8 mouse cellular contexts compared by ENCODE assay signal in genomic region chr6:124919695-124920317, GRCm38 (mm10). TPM values are rescaled to one million over a fixed set of nuclear protein-coding genes. Genes with fewer than 3 reads are reported as not detected.
DNase-seq lines count a peak whose midpoint lies in the region; ATAC-seq and TF ChIP-seq lines count a peak whose summit lies in the region.

Gene Ptms (minus strand): TSS chr6:124920103.

- peak within 1 kb of the TSS; percentile 97 for H3K4me2 ChIP-seq in forebrain, embryonic 15.5 days (replicated peaks)
- peak within 1 kb of the TSS; percentile 10; the same call in 1 of the 2 replicates for H3K4me2 ChIP-seq in liver, embryonic 16.5 days (ENCODE audit: low read depth, low read length)
- H3K4me2 ChIP-seq in neural tube, embryonic 13.5 days = peak within 1 kb of the TSS; percentile 98

- H3K4me3 ChIP-seq in E14TG2a.4 (replicated peaks; ENCODE audit: low read length) = peak within 1 kb of the TSS; percentile 88
- peak within 1 kb of the TSS; percentile 94 for H3K4me3 ChIP-seq in forebrain, embryonic 15.5 days
- peak within 1 kb of the TSS; percentile 12; the same call in 1 of the 2 replicates for H3K4me3 ChIP-seq in liver, embryonic 16.5 days (ENCODE audit: low read depth, low read length)
- peak within 1 kb of the TSS; percentile 81 for H3K4me3 ChIP-seq in neural tube, embryonic 13.5 days

- TF ChIP-seq CTCF in E14TG2a.4 (conservative IDR thresholded peaks at IDR 0.05; ENCODE audit: low read length) = no peak

- H3K9ac ChIP-seq in forebrain, embryonic 15.5 days (replicated peaks) = peak within 1 kb of the TSS; percentile 34
- no peak within 1 kb of the TSS for H3K9ac ChIP-seq in liver, embryonic 16.5 days (ENCODE audit: low read depth, low read length)
- H3K9ac ChIP-seq in neural tube, embryonic 13.5 days = peak within 1 kb of the TSS; percentile 100

- peak within 1 kb of the TSS; percentile 100 for H3K27ac ChIP-seq in forebrain, embryonic 15.5 days (replicated peaks)
- peak within 1 kb of the TSS; percentile 20; the same call in 1 of the 2 replicates for H3K27ac ChIP-seq in liver, embryonic 16.5 days (ENCODE audit: low read length)
- peak within 1 kb of the TSS; percentile 100 for H3K27ac ChIP-seq in neural tube, embryonic 13.5 days (replicated peaks)

- H3K27me3 ChIP-seq in E14TG2a.4 (ENCODE audit: insufficient read depth, low read length) = no peaks in the 10 kb centered on the region
- H3K27me3 ChIP-seq in forebrain, embryonic 15.5 days = no peaks in the 10 kb centered on the region
- peaks cover 61% of the 10 kb centered on the region for H3K27me3 ChIP-seq in liver, embryonic 16.5 days (ENCODE audit: control insufficient read depth, insufficient read depth, low read depth, low read length)
- H3K27me3 ChIP-seq in neural tube, embryonic 13.5 days = no peaks in the 10 kb centered on the region

- peaks cover 12% of the 10 kb centered on the region for H3K36me3 ChIP-seq in E14TG2a.4 (ENCODE audit: insufficient read depth, low read length)
- peaks cover 2% of the 10 kb centered on the region; the same call in 1 of the 2 replicates for H3K36me3 ChIP-seq in forebrain, embryonic 15.5 days
- no peaks in the 10 kb centered on the region for H3K36me3 ChIP-seq in liver, embryonic 16.5 days (ENCODE audit: control insufficient read depth, insufficient read depth)
- H3K36me3 ChIP-seq in neural tube, embryonic 13.5 days = peaks cover 2% of the 10 kb centered on the region

- intact Hi-C loops in heart, postnatal 14 days (cut with DNase I) = loop anchor here (5.0 kb wide), 1 partner anchor 117 kb away; the partner anchor contains the start of gene Ing4

- peak; percentile 98 for DNase-seq in cerebellum, adult 11 months
- peak; percentile 92 to 94 for DNase-seq in heart, postnatal 14 days
- no peak for DNase-seq in large intestine, adult 2 months (ENCODE audit: low read depth, low spot score)
- DNase-seq in thymus, postnatal 0 days (ENCODE audit: low spot score) = peak; percentile 77

- WGBS in forebrain, embryonic 15.5 days = under 1% methylated on average over 13 of the region's 13 CpGs
- 4% methylated on average over 13 of the region's 13 CpGs for WGBS in large intestine, adult 2 months
- 14% methylated on average over 13 of the region's 13 CpGs for WGBS in liver, embryonic 16.5 days (ENCODE audit: insufficient replicate concordance)
- 3% methylated on average over 13 of the region's 13 CpGs for WGBS in neural tube, embryonic 13.5 days

- no peaks in the 10 kb centered on the region for H3K9me3 ChIP-seq in E14TG2a.4 (ENCODE audit: low read length)
- no peaks in the 10 kb centered on the region for H3K9me3 ChIP-seq in forebrain, embryonic 15.5 days
- no peaks in the 10 kb centered on the region for H3K9me3 ChIP-seq in liver, embryonic 16.5 days (replicated peaks; ENCODE audit: control insufficient read depth, low read length)
- H3K9me3 ChIP-seq in neural tube, embryonic 13.5 days = no peaks in the 10 kb centered on the region

- peak; percentile 86 for ATAC-seq in forebrain, embryonic 15.5 days (replicated peaks)
- peak; percentile 65 for ATAC-seq in liver, embryonic 16.5 days (ENCODE audit: low read depth)
- peak; percentile 82 for ATAC-seq in neural tube, embryonic 13.5 days (ENCODE audit: low read depth)

- H3K4me1 ChIP-seq in E14TG2a.4 (replicated peaks; ENCODE audit: low read depth, low read length) = peaks cover 69% of the 10 kb centered on the region
- peaks cover 39% of the 10 kb centered on the region for H3K4me1 ChIP-seq in forebrain, embryonic 15.5 days
- H3K4me1 ChIP-seq in liver, embryonic 16.5 days (ENCODE audit: control insufficient read depth, low read depth, low read length) = peaks cover 5% of the 10 kb centered on the region
- peaks cover 52% of the 10 kb centered on the region for H3K4me1 ChIP-seq in neural tube, embryonic 13.5 days (replicated peaks)

RNA-seq across cellular contexts. Expression of gene Ptms, which starts in this region (rescaled TPM):
- polyA plus RNA-seq in forebrain, embryonic 15.5 days (2015; fragmentation: Nextera tagmentation; extraction: Ambion mirVana) = 772 and 823 TPM in 2 replicates
- 100 to 1,000 TPM; 369 to 378 TPM for total RNA-seq in heart, postnatal 14 days (2021)
- polyA plus RNA-seq in large intestine, adult 2 months (2012; rRNA removed) = 658 and 1,077 TPM in 2 replicates
- 42.3 and 49.6 TPM in 2 replicates for polyA plus RNA-seq in liver, embryonic 16.5 days (2015; fragmentation: Nextera tagmentation; extraction: Ambion mirVana)
- polyA plus RNA-seq in neural tube, embryonic 13.5 days (2015; fragmentation: Nextera tagmentation; extraction: Ambion mirVana) = 797 TPM in 2 replicates
- polyA plus RNA-seq in thymus, postnatal 0 days (2015; fragmentation: Nextera tagmentation; extraction: Ambion mirVana) = 204 and 256 TPM in 2 replicates

Comparison
In these comparisons a context has a peak if more than half of its experiments do, and no peak if none do; other contexts are left out.
1. H3K4me3 ChIP-seq: peak in every context shown above with its lines; median percentile 94 in forebrain, embryonic 15.5 days; 88 in E14TG2a.4; 81 in neural tube, embryonic 13.5 days; 12 in liver, embryonic 16.5 days.
2. H3K27ac ChIP-seq: peak in every context shown above with its lines; median percentile 100 in forebrain, embryonic 15.5 days; 100 in neural tube, embryonic 13.5 days; 20 in liver, embryonic 16.5 days.
3. H3K4me2 ChIP-seq: peak in every context shown above with its lines; median percentile 98 in neural tube, embryonic 13.5 days; 97 in forebrain, embryonic 15.5 days; 10 in liver, embryonic 16.5 days.